Mouse (Mus musculus) embryonic fibroblast, embryonic 13.5 days (primary cell): ENCODE results near the gene Arpc3.

Experiments used
- CTCF ChIP-seq: IDR thresholded peaks from 2 replicates; pipeline ENCODE4 v1.5.1; 2011; ENCODE audit warnings: mild to moderate bottlenecking, control low read depth, low read length, moderate library complexity, borderline replicate concordance; ENCODE audit not compliant: insufficient read depth
- POLR2A ChIP-seq: IDR thresholded peaks from 2 replicates; pipeline ENCODE4 v1.6.1; 2011; ENCODE audit warnings: low read depth, mild to moderate bottlenecking, control low read depth, low read length, moderate library complexity

GRCm38 (mm10) chr5:122458066-122458465 lies 66.4 kb downstream of the Arpc3 start:
- TF ChIP-seq CTCF (no peak), POLR2A (no peak)
